ENCODE assay signal across 8 mouse cellular contexts in genomic region chr3:9960696-9961095, GRCm38 (mm10).
DNase-seq lines count a peak whose midpoint lies in the region; TF ChIP-seq lines count a peak whose summit lies in the region.
"Had no signal": no experiment of that assay in that cellular context is flagged by ENCODE, and none has a peak within 500 bp of the region (broad histone marks: within the 10 kb centered on the region; RNA-seq: fewer than 3 reads in every experiment).

No protein-coding gene starts in this region.

- H3K4me3 ChIP-seq in layer of hippocampus, adult 2 months, result no peak overlapping the region; the same call in 1 of the 2 replicates

- H3K27ac ChIP-seq in layer of hippocampus, adult 2 months, result 0 out of 2 replicates have a peak overlapping the region, but pooled peaks have one; percentile 28
- H3K27ac ChIP-seq: macrophage had no signal

- intact Hi-C loops in heart, postnatal 14 days (cut with DNase I), result no loop called here
- intact Hi-C loops in heart, postnatal 25 days (cut with DNase I), result no loop called here

- DNase-seq in heart, postnatal 14 days, result peak; percentile 30 to 52
- no peak for DNase-seq in heart, postnatal 25 days (ENCODE audit: low spot score)
- peak; percentile 42 for DNase-seq in urinary bladder, postnatal 14 days (ENCODE audit: low spot score)
- DNase-seq in urinary bladder, postnatal 36 days (ENCODE audit: low spot score in 2 of 2), result no peak
- peak in 1 of 2 experiments; percentile 51 for DNase-seq in layer of hippocampus, adult 2 months (ENCODE audit: low spot score in 2 of 2)
- DNase-seq in right cerebral cortex, postnatal 14 days, result peak; percentile 55
- DNase-seq in MN1 (ENCODE audit: low spot score), result no peak

- TF ChIP-seq CTCF in layer of hippocampus, adult 2 months (conservative IDR thresholded peaks at IDR 0.05), result peak; percentile 83

Comparison
In these comparisons a context has a peak if more than half of its experiments do, and no peak if none do; other contexts are left out.
1. DNase-seq: peak in heart, postnatal 14 days (2 of 2), urinary bladder, postnatal 14 days (single experiment) and right cerebral cortex, postnatal 14 days (single experiment); none in heart, postnatal 25 days (single experiment), urinary bladder, postnatal 36 days (0 of 2) and MN1 (single experiment).